Mouse (Mus musculus): ENCODE results near the gene Dennd5a.
A peak's percentile ranks its signal among the peaks of the same experiment; 100 is the strongest.
"Not testable (repeated sequence)": the region's sequence is repeated elsewhere in the genome, so short reads cannot be mapped to it uniquely, and the experiment has no call there.

Gene Dennd5a

DNA sequence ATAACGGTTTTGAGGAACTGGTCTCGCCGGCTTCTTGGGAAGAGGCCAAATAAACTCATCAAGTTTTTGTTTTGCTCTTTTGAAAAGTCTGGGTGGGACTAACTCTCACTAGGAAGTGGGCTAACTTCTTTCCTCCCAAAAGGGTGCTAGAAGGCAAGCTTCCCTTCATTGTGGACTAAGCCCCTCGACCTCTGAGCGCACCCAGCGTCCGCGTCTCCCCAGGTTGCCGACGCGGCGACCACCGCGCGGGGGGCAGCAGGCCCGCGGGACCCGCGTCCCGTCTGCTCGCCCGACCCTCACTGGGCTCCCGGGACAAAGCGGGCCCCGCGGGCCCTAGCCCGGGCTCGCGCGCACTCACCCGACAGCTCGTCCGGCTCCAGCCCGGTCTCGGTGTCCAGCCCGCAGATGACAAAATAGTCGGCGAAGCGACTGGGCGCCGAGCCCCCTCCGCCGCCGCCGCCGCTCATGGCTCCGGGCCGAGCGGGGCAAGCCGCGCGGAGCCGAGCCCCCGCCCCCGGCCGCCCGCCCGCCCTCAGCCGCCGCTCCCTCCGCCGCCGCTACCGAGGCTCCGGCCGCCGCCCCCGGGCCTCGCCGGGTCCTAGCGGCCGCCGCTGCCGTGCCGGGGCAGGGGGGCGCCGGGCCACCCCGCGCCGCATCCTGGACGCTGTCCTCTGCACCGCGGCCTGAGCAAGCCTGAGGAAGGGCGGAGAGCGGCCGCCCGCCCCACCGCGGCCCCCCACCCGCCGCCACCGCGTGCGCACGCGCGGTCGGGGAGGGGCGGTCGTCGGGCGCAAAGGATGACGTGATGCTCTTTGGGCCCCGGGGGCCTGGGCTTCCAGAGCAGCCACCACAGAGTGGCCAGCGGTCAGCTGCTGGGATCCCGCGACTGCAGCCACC lies at the start of gene Dennd5a:
Gene Dennd5a (minus strand): TSS at position 755 of the 897 bp plus-strand sequence.
- DNase-seq, result peak; percentile 89 to 93

DNA sequence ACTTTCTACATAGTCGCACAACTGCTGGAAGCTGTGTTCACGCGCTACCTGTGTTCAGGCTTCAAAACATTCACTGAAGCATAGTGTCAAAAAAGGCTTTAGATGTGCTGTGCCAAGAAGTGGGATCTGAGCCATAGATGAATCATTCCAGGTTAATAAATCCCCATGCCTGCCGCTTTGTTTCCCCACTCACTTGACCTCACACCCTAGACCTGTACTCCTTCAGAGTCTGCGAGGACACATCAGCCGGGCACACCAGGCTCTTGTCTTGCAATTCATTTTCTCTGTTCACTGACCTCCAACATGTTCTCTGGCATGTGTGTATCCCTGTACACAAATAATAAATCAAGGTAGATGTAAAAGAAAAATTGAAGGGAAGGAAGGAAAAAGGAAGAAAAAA lies 48.8 kb upstream of the Dennd5a start:
- no peak for DNase-seq

DNA sequence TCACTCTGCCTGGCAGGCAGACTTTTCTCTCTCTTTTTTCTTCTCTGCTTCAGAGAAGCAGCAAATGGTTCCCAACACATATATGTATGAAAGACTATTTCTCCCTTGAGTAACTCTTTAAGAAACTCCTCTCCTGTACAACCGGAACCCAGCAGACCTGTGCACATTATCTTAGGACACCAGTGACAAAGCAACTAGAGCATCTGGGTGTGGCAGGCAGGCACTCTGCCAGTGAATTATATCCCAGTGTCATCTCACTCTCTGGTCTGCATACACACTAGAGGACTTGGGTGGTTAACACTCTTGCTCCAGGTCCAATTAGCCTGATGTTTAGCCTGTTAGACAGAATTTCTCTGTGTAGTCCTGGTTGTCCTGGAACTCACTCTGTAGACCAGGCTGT lies 48.2 kb upstream of the Dennd5a start:
- no peak for DNase-seq

DNA sequence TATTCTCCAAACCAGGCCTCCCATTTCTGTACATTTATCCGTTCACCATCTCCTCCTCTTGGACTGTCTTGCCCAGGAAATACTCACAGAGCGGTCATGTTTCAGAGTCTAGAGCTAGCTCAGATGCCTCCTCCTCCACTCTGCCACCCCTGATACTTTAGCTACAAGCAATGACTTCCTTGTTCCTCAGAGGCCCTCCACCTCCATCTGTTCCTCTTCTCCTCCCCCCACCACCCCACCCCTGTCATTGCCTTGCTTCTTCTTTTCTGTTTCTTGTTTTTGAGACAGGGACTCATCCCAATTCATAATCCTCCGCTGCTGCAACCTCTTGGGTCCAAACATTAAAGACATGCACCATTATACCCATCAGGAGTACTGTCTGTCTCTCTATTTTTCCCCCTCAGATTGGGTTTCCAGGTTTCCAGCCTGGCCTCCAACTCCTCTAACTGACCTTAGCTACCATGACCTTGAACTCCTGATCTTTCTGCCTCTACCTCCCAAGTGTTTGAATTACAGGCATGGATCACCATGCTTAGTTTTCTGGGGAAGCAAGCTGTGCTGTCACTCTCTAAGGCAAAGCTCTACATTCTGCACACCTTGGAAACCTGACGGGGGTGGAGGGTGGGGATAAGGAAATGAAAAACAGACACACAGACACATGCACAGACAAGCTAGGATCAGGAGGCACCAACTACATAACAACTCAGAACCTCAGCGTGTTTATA lies 46.4 kb upstream of the Dennd5a start:
- DNase-seq, result no peak

DNA sequence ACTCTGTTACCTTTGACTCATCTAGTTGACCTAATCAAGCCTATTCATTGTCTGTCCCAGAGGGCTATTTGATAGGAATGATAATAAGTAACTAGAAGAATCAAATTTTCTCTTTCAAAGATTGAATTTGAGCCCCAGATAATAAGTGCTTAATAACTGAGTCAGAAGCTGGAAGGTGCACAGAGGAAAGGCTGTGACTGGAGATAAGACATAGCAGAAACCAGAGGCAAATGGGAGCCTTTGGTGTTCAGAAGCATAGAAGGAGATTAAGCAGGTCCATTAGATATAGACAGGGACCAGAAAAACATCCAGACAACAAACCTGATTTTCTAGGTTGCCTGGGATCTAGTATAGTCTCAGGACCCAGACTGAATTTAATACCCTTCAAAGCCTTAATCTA lies 45.7 kb upstream of the Dennd5a start:
- DNase-seq, result no peak

DNA sequence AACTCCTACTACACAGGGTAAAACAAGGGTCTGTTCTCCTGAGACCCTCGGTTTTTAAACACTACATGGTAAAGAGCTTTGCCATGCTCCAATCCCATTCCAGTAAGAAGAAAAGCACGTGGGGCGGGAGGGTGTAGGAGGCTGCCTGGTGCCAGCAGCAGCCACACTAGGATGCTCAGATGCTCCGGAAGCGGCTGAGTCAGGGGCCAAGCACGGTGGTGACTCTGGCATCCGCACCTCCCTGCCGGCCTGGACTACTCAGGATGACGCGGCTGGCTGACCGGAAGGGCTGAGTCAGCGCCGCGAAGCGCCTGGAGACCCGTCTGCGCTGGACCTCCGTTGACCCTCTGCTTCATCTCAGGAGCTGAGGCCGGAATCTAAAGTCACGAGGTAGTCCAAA lies 42.7 kb upstream of the Dennd5a start:
- peak; percentile 74 to 80 for DNase-seq

DNA sequence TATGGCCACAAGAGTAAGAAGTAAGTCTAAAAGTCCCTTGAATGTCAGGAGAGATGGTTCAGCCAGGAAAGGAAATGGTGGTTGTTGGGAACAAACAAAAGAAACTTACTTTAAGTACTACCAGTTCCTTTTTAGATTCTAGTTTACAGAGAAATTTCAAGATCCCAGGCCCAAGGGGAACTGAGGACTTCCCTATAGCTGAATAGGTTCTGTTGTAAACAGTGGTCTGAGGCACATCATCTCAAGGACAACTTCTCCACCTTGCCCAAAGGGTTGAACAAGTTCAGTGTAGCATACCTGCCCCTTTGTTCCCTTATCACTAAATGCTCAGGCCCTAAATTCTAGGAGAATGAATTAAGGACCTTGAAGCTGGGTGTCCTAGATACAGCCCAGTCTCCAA lies 41.8 kb upstream of the Dennd5a start:
- no peak for DNase-seq

DNA sequence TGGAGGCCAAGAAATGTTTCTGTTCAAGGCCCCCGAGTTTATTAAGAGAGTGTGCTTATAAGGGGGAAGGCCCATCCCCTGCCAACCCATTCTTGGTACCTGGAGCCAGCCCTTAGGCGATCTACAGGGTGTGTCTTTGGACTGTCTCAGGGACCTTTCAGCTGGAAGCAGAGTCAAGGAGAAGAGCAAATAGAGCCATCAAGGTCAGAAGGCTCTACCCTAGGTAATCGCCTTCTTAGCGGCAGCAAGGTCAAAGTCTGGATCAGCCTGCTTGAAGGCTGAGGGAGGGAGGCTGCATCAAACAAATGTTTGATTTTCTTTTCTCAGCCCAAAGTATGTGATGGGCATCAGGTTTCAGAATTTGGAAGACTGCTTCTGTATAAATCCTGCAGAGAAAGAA lies 38.1 kb upstream of the Dennd5a start:
- DNase-seq, result no peak

DNA sequence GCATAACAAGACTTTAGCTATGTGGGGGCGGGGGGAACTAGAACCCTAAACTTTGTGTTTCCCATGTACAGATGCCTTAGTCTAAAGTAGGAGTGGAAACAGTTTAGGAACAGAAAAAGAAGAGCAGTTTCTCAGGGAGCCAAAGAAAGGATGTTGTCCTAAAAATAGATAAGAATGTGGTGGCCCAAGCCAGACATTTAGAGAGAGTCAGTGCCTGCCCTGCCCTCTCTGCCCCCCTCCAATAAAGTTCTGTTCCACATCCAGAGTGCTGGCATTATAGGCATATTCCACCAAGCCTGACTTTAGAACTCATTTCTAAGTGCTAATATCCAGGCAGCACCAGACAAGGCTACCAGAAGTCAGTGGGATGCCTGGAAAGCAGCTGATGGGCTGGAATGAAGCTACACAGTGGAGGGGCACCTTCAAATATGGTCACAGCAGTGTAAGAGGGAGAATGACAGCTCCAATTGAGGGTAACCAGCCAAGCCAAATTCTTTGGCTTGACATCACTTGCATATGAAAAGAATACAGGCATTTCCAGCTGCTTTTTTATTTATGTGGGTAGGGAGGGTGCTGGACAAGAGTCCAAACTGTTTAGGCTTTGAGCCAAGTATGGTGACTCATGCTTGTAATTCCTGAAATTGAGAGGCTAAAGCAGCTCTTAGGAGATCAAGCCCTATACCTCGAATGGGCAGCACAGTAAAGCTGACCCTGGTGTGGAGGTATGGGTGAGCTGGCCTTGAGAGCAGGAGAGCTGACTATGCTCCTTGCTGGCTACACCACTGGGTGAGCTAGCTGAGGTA lies 33.1 kb upstream of the Dennd5a start:
- peak; percentile 35 to 38 for DNase-seq

DNA sequence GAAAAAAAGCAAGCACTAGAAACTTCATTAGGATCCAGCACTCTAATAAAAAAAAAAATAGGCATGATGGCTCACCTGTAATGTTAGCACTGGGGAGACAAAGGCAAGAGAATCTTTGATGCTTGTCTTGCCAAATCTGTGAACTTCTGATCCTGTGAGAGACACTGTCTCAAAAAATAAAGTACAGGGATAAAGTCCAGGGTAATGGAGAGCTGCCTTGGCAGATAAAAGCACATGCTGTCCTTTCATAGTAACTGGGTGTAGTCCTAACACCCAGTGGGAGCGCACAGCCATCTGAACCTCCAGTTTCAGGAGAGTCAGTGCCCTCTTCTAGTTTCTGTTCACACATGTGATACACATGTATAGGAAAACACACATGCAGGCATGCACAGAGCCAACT lies 31.0 kb upstream of the Dennd5a start:
- no peak for DNase-seq

DNA sequence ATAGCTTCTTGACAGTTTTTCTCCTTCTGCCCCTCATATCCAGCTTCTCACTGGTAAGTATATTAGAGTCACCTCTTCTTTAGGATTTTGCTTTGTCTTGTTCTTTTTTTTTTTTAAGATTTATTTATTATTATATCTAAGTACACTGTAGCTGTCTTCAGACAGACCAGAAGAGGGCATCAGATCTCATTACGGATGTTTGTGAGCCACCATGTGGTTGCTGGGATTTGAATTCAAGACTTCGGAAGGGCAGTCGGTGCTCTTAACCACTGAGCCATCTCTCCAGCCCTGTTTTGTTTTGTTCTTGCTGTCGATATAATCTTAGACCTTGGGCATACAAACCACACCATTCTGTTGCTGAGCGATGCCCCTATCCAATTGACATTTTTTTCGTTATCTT lies 26.5 kb upstream of the Dennd5a start, which contains the start of gene Tmem41b:
Gene Tmem41b (minus strand): TSS at position 155 of the 400 bp plus-strand sequence.
- not testable (repeated sequence) for DNase-seq

DNA sequence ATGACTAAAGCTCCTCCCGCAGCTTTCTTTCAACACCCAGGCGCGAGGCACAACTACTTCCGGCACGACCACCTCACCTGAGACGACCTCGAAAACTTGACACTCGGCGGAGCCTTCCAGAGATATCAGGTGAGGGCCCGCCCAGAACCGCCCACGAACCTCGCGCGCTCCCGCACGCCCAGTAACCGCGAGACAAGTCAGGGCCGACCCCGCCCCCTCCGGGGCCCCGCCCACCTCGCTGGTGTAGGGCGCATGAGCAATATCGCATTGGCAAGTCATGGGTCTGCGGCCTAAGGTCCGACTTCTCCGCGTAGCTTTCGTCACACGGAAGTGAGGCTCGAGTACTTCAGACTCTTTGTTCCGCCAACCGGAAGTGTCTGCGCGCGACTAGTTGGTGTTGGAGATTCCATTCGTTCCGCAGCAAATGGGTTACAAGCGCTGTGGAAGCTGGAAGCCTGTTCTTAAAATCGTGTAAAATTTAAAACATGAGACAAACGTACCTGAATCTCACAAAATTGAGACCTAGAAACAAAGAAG lies 25.9 kb upstream of the Dennd5a start:
- DNase-seq, result peak; percentile 99 to 100

DNA sequence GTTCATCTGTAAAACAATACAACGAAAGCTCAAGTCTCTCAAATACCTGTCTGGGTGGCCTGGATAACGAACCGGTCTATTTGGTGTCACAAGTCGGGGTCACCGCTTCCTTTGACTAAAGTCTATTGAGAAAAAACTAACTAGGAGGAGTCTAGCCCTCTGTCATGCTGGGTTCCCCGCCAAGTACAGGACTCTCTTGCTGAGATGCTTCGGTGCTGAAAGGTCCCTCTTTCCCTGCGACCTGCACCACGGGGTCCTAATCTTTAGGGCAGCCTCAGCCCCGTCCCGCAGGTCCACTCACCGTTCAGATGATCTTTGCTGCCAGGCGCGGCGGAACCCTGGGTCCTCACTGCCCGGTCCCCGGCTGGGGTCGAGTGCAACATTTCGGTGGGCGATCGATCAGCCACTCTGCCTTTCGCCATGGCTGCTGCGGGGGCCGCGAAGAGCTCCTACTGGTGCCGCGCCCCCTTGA lies 25.4 kb upstream of the Dennd5a start:
- peak in 1 of 2 experiments; percentile 44 for DNase-seq

DNA sequence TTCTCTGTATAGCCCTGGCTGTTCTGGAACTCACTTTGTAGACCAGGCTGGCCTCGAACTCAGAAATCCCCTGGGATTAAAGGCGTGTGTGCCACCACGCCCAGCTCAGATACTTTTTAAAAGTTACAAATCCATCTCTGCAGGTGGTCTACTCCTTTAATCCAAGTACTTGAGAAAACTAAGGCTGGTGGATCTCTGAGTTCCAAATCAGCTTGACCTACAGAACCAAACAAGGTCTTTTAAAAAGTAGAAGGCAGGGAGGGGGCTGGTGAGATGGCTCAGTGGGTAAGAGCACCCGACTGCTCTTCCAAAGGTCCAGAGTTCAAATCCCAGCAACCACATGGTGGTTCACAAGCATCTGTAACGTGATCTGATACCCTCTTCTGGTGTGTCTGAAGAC lies 24.3 kb upstream of the Dennd5a start:
- not testable (repeated sequence) for DNase-seq

DNA sequence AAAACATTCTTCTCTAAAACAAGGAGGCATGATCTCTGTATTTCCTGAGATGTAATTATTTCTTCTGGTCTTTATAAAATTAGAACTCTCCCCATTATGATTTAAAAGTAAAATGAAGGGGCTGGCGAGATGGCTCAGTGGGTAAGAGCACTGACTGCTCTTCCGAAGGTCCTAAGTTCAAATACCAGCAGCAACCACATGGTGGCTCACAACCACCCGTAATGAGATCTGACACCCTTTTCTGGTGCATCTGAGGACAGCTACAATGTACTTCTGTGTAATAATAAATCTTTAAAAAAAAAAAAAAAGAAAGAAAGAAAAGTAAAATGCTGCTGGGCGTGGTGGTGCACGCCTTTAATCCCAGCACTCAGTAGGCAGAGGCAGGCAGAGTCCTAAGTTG lies 16.9 kb upstream of the Dennd5a start:
- peak; percentile 54 to 72 for DNase-seq

DNA sequence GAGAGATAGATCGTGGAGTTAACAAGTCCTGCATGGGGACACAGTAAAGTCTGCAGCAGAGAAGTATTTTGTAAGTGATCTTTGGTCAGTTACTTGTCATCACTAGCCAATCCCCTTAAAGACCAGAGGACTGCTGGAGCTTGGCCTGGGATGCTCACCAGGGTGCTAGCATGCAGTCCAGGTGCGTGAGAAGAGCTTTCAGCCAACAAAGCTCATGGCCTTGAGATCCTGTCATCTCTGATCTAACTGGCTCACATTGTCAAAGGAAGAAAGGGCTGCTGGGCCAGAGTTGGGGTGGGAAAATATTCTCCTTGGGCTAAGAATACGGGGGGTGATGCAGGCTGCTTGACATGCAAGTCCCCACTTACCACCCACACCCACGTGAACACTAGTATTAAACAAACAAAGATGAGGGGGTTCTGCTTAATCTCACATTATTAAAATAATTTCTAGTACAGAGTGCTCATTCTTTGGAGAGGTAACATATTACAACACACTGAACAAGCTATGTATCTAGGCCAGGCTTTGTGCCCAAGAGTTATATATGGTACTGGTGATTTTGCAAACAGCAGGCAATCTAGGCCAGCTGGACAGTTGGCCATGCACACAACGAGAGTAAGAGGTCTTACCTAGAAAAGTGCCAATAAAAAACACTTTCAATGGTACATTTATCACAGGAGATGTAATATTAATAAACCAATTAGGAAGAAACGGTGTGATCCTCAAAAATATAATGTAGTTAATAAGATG lies 15.9 kb upstream of the Dennd5a start:
- DNase-seq, result peak; percentile 67 to 76

DNA sequence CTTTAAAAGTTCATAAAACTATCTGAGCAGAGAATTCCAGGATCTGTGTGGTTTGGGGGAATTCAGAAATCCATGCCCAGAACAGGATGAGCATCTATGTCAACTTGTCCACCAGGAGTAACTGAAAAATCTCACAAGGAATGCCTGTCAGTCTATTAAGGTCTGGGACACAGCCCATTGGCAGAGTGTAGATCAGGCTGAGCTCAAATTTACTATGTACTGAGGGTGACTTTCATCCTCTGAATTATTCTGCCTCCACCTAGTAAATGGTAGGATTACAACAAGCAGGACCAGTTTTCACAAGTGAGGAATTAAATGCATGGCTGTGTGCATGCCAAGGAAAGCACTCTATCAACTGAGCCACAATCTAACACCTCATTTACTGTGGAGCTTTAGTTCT lies 9.3 kb upstream of the Dennd5a start:
- DNase-seq, result no peak

DNA sequence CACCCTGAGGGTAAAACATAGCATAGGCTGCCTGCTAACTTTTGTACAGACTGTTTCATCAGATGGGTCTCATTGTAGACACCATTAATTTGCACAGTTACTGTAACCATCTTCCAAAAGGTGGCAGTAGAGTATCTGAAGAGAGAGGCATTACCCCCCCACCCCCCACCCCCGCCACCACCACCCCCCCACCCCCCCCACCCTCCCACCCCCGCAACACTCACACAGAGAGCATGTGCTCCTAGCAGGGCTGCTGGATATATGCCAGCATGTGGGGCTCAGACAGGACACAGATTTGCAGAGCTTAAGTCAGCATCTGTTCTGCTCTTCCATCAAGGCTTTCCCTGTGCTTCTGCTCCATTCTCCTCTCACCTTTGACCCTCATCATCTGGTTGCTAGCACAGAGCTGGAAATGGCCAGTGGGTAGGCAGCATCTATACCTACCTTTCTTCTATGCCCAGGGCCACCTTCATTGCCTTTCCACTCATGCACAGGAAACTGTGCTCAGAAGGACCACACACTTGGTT lies 8.7 kb upstream of the Dennd5a start:
- DNase-seq, result peak; percentile 77 to 88

DNA sequence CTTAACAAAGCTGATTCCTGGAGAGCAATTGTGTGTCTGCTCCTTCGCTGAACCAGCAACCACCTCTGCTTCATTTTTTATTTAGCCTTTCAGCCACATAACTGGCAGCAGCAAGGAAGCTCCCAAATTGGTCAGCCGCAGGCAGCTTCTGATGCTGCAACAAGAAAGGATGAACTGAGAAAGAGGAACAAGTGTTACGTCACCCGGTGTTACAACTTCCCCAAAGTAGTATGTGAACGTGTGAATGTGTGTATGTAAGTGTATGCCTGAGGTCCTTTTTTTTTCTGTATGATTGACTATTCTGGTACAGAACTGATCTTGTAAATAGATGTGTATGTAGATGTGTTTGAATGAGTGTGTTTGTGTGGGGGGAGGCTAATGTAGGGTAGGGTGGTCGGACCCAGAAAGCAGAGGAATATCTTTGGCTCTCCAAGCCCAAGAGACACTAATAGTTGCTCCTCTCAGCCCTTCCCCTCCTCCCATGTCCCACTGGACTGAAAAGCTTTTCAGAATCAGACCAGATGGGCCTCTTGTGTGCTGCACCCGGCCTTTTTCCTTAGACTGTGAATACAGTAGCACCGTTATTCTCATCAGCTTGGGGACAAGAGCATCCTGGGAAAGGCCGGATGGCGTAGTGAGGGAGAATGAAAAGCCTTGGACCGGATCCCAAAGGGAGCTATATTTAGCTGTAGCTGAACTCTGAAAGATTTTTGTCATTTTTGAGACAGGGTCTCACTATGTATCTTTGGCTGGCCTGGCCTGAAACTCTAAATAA lies 7.7 kb upstream of the Dennd5a start:
- peak; percentile 43 to 57 for DNase-seq

DNA sequence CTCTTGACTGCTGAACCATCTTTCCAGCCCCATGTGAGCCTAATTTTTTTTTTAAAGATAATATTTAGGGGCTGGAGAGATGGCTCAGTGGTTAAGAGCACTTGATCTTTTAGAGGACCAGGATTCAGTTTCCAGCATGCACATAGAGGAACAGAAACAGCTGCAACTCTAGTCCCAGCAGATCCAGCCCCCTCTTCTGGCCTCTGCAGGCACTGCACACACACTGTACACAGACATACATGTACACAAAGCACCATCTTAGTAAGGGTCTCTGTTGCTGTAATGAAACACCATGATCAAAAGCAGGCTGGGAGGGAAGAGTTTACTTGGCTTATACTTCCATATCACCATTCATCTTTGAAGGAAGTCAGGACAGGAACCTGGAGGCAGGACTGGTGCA lies 5.4 kb upstream of the Dennd5a start:
- no peak for DNase-seq

DNA sequence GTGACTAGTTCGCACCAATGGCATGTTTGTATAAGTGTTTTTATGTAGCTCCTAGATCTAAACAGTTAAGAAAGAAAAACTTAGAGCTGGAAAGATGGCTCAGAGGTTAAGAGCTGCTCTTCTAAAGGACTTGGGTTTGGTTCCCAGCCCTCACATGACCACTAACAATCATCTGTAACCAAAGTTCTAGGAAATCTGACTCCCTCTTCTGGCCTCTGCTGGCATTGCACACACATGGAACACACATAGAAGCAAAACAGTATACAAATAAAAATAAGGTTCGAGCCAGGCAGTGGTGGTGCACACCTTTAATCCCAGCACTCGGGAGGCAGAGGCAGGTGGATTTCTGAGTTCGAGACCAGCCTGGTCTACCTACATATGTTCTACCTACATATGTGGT lies 3.4 kb upstream of the Dennd5a start:
- DNase-seq, result no peak
